Mouse (Mus musculus) small intestine, adult 2 months (tissue): ENCODE results near the gene Olfr1290.

Source experiments
- CTCF ChIP-seq: fragments of 200-500 bp; IDR thresholded peaks from 2 replicates; pipeline ENCODE4 v1.5.1; 2012; ENCODE audit warnings: low read depth, mild to moderate bottlenecking, control low read depth, inconsistent platforms, low read length, moderate library complexity, mixed read lengths; ENCODE audit not compliant: insufficient replicate concordance, insufficient read length; ENCODE audit errors: extremely low read depth
- POLR2A ChIP-seq: fragments of 200-500 bp; IDR thresholded peaks from 2 replicates; pipeline ENCODE4 v1.6.1; 2012; ENCODE audit warnings: low read depth, mild to moderate bottlenecking, control low read depth, inconsistent platforms, low read length, moderate library complexity

GRCm38 (mm10) chr2:111473801-111474200 lies 19.8 kb downstream of the Olfr1290 start, which contains the start of gene Olfr1288:
- no peak for TF ChIP-seq POLR2A
- TF ChIP-seq CTCF: no peak
